Mouse (Mus musculus): ENCODE results near the gene Bean1. TPM values are rescaled to one million over a fixed set of nuclear protein-coding genes. Genes with fewer than 3 reads are reported as not detected.
A peak's percentile ranks its signal among the peaks of the same experiment; 100 is the strongest.

The Bean1 gene
- 0.05 and 0.06 TPM in 2 replicates for polyA plus RNA-seq (2015; fragmentation: Nextera tagmentation; extraction: Ambion mirVana)

DNA sequence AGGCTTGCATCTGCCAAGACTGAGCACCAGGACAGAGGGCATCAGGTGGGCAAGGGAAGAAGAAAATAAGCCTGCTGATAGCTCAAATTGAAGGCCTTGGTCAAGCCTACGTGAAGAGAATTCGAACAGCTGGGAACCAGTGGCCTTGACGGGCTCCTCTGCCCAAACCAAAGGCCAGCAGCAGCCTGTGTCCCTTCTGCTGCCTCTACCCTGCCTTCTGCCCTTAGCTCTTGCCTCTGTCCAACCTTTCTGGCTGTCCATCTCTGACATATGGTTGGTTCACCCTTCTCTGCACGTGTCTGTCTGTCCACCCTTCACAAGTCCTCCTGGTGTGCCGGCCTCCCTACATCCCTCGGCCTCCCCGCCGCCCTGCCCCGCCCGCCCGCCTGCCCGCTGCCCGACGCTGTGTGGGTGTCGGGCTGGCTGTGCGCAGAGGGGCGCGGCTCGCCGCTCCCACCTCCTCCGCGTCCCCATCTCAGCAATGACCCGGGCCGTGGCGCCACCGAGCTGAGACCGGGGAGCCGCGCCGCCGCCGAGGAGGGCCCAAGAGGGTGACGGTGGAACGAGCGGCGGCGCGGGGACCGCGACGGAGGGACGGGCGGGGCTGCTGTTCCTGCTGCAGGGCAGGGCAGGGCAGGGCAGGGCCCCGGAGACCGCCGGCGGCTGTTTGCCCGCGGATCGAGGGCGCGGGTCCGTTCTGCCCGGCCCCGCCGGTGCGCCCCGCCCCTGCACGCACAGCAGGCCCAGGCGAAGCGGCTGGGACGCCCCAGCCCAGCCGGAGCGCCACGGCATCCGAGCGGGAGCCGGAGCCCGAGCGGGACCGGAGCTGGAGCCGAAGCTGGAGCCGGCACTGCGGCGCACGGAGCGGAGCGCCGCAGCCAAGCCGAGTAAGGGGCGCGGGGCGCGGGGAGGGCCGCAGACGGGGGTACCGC lies at the start of gene Bean1:
TSS of gene Bean1 (plus strand) at position 325 of the 932 bp plus-strand sequence.
- Histone ChIP-seq H3K4me2 (peak within 1 kb of the TSS; percentile 65), H3K27me3 (peaks cover 59% of the 10 kb centered on the region), H3K4me1 (replicated peaks) (no peaks in the 10 kb centered on the region), H3K27ac (replicated peaks) (no peak within 1 kb of the TSS), H3K9me3 (replicated peaks) (no peaks in the 10 kb centered on the region), H3K4me3 (replicated peaks) (peak within 1 kb of the TSS; percentile 45), H3K36me3 (replicated peaks) (no peaks in the 10 kb centered on the region), H3K9ac (no peak within 1 kb of the TSS)
- ATAC-seq (ENCODE audit: insufficient read depth), result no peak
- WGBS (ENCODE audit: insufficient replicate concordance), result under 1% methylated on average over 80 of the region's 87 CpGs

DNA sequence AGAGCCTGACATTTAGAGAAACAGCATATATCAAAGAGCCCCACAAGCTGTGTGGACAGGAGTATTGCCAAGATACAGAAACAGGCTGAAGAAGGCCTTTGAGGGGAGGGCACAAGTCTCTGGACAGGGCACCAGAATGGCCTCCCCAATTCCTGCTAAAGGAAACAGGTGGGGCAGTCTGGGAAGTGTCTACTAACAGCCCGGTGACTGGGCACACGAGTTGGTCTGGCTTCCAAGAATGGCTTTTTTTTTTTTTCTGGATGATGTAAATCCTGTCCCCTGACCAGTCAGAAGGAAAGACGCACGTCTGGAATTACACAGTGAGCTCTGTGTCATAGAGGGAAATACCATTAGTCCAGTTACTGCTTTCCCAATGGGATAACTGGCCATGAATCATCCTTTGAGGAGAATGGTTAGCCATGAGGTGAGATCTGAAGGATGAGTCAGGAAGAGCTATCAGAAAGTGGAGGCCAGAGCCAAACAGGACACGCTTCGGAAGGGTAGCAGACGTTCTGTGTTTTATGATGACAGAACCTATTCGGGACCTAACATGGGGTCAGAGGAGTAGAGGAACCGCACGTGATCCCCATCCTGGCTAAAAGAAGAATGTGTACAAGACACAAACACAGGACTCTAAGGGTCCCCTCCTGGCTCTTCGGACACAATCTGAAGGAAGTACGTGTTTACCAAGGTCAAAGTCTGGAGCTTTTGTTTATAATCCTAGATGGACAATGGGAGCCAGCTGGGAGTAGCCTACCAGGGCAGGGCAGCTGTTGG lies 48.4 kb upstream of the Bean1 start:
- no peak overlapping the region for H3K9ac ChIP-seq
- 61% methylated on average over 12 of the region's 12 CpGs for WGBS (ENCODE audit: insufficient replicate concordance)
- ATAC-seq (ENCODE audit: insufficient read depth), result no peak
- no peaks in the 10 kb centered on the region for H3K9me3 ChIP-seq (replicated peaks)
- no peak overlapping the region for H3K4me3 ChIP-seq (replicated peaks)
- H3K27ac ChIP-seq (replicated peaks), result no peak overlapping the region
- H3K27me3 ChIP-seq, result no peaks in the 10 kb centered on the region
- no peak overlapping the region for H3K4me2 ChIP-seq
- no peaks in the 10 kb centered on the region for H3K4me1 ChIP-seq (replicated peaks)
- no peaks in the 10 kb centered on the region for H3K36me3 ChIP-seq (replicated peaks)

DNA sequence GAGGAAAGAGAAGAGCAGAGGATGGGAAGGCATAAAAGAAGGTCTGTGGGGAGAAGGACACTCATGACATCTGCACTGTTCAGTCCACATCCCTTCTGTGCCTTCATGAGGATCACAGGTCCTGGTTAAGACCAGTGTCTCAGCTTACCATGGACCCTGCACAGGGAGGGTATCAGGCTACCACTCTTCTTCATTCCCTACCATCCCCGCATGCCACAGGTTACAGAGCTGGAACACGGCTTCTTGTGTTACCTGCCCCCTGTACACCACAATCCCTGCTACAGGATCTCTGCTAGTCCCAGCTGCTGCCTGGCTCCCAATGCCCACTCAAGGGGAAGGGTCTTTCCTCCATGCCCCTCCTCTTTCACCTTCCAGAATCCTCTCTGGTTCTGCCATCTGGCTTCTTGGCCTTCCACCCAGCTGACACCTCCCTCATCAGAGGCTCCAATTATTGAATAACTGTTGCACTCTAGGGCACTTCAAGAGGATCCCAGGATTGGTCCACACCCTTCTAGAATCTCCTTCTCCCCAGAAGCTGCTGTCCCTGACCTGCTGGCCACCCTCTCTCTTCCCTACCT lies 47.1 kb upstream of the Bean1 start:
- no peaks in the 10 kb centered on the region for H3K36me3 ChIP-seq (replicated peaks)
- H3K9ac ChIP-seq, result no peak overlapping the region
- no peaks in the 10 kb centered on the region for H3K9me3 ChIP-seq (replicated peaks)
- H3K4me1 ChIP-seq (replicated peaks), result no peaks in the 10 kb centered on the region
- ATAC-seq (ENCODE audit: insufficient read depth), result no peak
- H3K4me2 ChIP-seq, result no peak overlapping the region
- H3K27ac ChIP-seq (replicated peaks), result no peak overlapping the region
- H3K4me3 ChIP-seq (replicated peaks), result no peak overlapping the region
- H3K27me3 ChIP-seq, result no peaks in the 10 kb centered on the region
- 77% methylated on average over 2 of the region's 2 CpGs for WGBS (ENCODE audit: insufficient replicate concordance)

DNA sequence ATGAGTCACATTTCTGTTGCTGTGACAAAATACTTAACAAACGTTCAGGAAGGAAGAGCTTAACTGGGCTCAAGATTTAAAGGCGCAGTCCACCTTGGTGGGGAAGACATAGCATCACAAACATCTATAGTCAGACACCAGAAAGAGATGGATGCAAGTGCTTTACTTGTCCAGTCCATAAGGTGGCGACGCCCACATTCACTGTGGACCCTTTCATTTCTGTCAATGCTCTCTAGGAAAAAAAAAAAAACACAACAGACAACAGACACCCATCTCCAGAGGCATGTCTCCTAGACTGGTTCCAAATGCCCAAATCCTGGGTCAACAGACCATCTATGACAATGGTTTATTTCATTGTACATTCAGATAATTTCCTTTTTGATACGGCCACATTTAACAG lies 45.7 kb upstream of the Bean1 start:
- Histone ChIP-seq H3K27me3 (no peaks in the 10 kb centered on the region), H3K4me2 (no peak overlapping the region), H3K9ac (no peak overlapping the region), H3K27ac (replicated peaks) (no peak overlapping the region), H3K4me3 (replicated peaks) (no peak overlapping the region), H3K4me1 (replicated peaks) (no peaks in the 10 kb centered on the region), H3K36me3 (replicated peaks) (no peaks in the 10 kb centered on the region), H3K9me3 (replicated peaks) (no peaks in the 10 kb centered on the region)
- ATAC-seq (ENCODE audit: insufficient read depth), result no peak
- WGBS (ENCODE audit: insufficient replicate concordance), result 60% methylated on average over 5 of the region's 5 CpGs

DNA sequence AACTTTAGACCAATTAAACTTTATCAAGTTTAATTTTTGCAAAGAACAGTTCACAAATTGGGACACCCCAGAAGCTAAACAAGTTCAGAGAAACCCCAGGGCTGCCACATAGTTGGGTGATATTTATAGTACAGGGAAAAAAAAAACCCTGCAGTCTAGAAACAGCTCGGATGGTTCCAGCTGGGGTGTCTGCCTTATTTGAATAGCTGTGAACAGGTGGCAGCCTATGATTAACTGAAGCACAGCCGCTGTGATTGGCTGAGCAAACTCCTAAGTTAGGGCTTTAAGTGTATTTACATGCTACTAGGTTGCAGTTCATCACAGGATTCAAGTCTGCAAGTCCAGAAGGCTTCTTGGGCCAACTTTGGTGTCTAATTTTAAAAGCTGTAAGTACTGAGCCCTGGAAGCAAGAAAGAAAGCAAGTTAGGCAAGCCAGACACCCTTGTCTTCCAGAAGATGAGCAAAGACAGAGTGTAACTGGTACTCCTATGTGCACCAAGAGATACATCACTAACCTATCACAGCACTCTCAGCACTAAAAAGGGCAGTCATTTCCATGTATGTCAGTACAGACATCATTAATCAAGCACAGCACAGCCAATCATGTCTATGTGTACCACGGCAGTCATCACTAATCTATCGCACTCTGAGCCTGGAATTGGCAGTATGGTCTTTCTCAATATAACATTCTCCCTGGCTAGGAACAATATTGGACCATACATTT lies 42.9 kb upstream of the Bean1 start:
- Histone ChIP-seq H3K27ac (replicated peaks) (no peak overlapping the region), H3K4me1 (replicated peaks) (no peaks in the 10 kb centered on the region), H3K36me3 (replicated peaks) (no peaks in the 10 kb centered on the region), H3K9ac (no peak overlapping the region), H3K4me2 (no peak overlapping the region), H3K4me3 (replicated peaks) (no peak overlapping the region), H3K27me3 (no peaks in the 10 kb centered on the region), H3K9me3 (replicated peaks) (no peaks in the 10 kb centered on the region)
- WGBS (ENCODE audit: insufficient replicate concordance), result 55% methylated on average over 4 of the region's 4 CpGs
- no peak for ATAC-seq (ENCODE audit: insufficient read depth)

GRCm38 (mm10) chr8:104130916-104131315 lies 39.3 kb upstream of the Bean1 start:
- 75% methylated on average over 9 of the region's 9 CpGs for whole genome bisulfite sequencing (ENCODE audit: insufficient replicate concordance)
- no peaks in the 10 kb centered on the region for H3K9me3 ChIP-seq (replicated peaks)
- H3K9ac ChIP-seq, result no peak overlapping the region
- H3K4me3 ChIP-seq (replicated peaks), result no peak overlapping the region
- no peaks in the 10 kb centered on the region for H3K4me1 ChIP-seq (replicated peaks)
- no peak overlapping the region for H3K27ac ChIP-seq (replicated peaks)
- H3K4me2 ChIP-seq, result no peak overlapping the region
- ATAC-seq (ENCODE audit: insufficient read depth), result no peak
- H3K27me3 ChIP-seq, result no peaks in the 10 kb centered on the region
- H3K36me3 ChIP-seq (replicated peaks), result no peaks in the 10 kb centered on the region

GRCm38 (mm10) chr8:104131414-104131975 lies 38.7 kb upstream of the Bean1 start:
- H3K4me2 ChIP-seq, result no peak overlapping the region
- H3K27me3 ChIP-seq, result no peaks in the 10 kb centered on the region
- no peak for ATAC-seq (ENCODE audit: insufficient read depth)
- H3K27ac ChIP-seq (replicated peaks), result no peak overlapping the region
- no peaks in the 10 kb centered on the region for H3K36me3 ChIP-seq (replicated peaks)
- no peak overlapping the region for H3K9ac ChIP-seq
- H3K9me3 ChIP-seq (replicated peaks), result no peaks in the 10 kb centered on the region
- WGBS (ENCODE audit: insufficient replicate concordance), result 55% methylated on average over 7 of the region's 7 CpGs
- H3K4me3 ChIP-seq (replicated peaks), result no peak overlapping the region
- no peaks in the 10 kb centered on the region for H3K4me1 ChIP-seq (replicated peaks)

GRCm38 (mm10) chr8:104134521-104134920 lies 35.7 kb upstream of the Bean1 start:
- 66% methylated on average over 8 of the region's 8 CpGs for WGBS (ENCODE audit: insufficient replicate concordance)

GRCm38 (mm10) chr8:104136277-104136676 lies 34.0 kb upstream of the Bean1 start:
- Histone ChIP-seq H3K9me3 (replicated peaks) (no peaks in the 10 kb centered on the region), H3K36me3 (replicated peaks) (no peaks in the 10 kb centered on the region), H3K4me1 (replicated peaks) (no peaks in the 10 kb centered on the region), H3K27ac (replicated peaks) (no peak overlapping the region), H3K4me3 (replicated peaks) (no peak overlapping the region), H3K27me3 (no peaks in the 10 kb centered on the region), H3K9ac (no peak overlapping the region), H3K4me2 (no peak overlapping the region)
- ATAC-seq (ENCODE audit: insufficient read depth), result no peak
- WGBS (ENCODE audit: insufficient replicate concordance), result 64% methylated on average over 3 of the region's 3 CpGs

More at GRCm38 (mm10) chr8:104134521-104134920, 35.7 kb upstream of the Bean1 start:
- Histone ChIP-seq H3K27ac (replicated peaks) (no peak overlapping the region), H3K36me3 (replicated peaks) (no peaks in the 10 kb centered on the region), H3K4me3 (replicated peaks) (no peak overlapping the region), H3K9ac (no peak overlapping the region), H3K4me2 (no peak overlapping the region), H3K27me3 (no peaks in the 10 kb centered on the region), H3K4me1 (replicated peaks) (no peaks in the 10 kb centered on the region), H3K9me3 (replicated peaks) (no peaks in the 10 kb centered on the region)
- no peak for ATAC-seq (ENCODE audit: insufficient read depth)

GRCm38 (mm10) chr8:104137636-104138035 lies 32.6 kb upstream of the Bean1 start:
- H3K4me1 ChIP-seq (replicated peaks), result no peaks in the 10 kb centered on the region
- no peaks in the 10 kb centered on the region for H3K9me3 ChIP-seq (replicated peaks)
- no peak overlapping the region for H3K9ac ChIP-seq
- H3K36me3 ChIP-seq (replicated peaks), result no peaks in the 10 kb centered on the region
- no peak overlapping the region for H3K4me2 ChIP-seq
- no peak overlapping the region for H3K4me3 ChIP-seq (replicated peaks)
- H3K27me3 ChIP-seq, result no peaks in the 10 kb centered on the region
- H3K27ac ChIP-seq (replicated peaks), result no peak overlapping the region
- no peak for ATAC-seq (ENCODE audit: insufficient read depth)
- 54% methylated on average over 5 of the region's 5 CpGs for WGBS (ENCODE audit: insufficient replicate concordance)
